Mouse (Mus musculus) testis, adult 2 months (tissue): ENCODE data around the gene Ndufa7. TPM values are rescaled to one million over a fixed set of nuclear protein-coding genes. Genes with fewer than 3 reads are reported as not detected.
"Not testable (repeated sequence)": the region's sequence is repeated elsewhere in the genome, so short reads cannot be mapped to it uniquely, and the experiment has no call there.

Experiments
- H3K27ac ChIP-seq: fragments of 200-500 bp; 2 replicates; pipeline ENCODE4 v1.5.1; 2012; ENCODE audit warnings: low read depth, low read length; ENCODE audit not compliant: control insufficient read depth, insufficient read depth
- H3K27me3 ChIP-seq: fragments of 200-500 bp; 2 replicates; pipeline ENCODE4 v1.6.1; 2012; ENCODE audit warnings: mild to moderate bottlenecking, low read length, moderate library complexity; ENCODE audit not compliant: control insufficient read depth, insufficient read depth
- H3K36me3 ChIP-seq: fragments of 200-500 bp; 2 replicates; pipeline ENCODE4 v1.6.1; 2012; ENCODE audit warnings: mild to moderate bottlenecking, low read length; ENCODE audit not compliant: control insufficient read depth, insufficient read depth
- H3K4me1 ChIP-seq: fragments of 200-500 bp; 2 replicates; pipeline ENCODE4 v1.6.1; 2012; ENCODE audit warnings: low read length; ENCODE audit not compliant: control insufficient read depth, insufficient read depth
- H3K4me3 ChIP-seq: fragments of 200-500 bp; 2 replicates; pipeline ENCODE4 v1.5.1; 2012; ENCODE audit warnings: low read depth, mild to moderate bottlenecking, low read length, moderate library complexity, mixed read lengths; ENCODE audit not compliant: control insufficient read depth
- CTCF ChIP-seq: fragments of 200-500 bp; IDR thresholded peaks from 2 replicates; pipeline ENCODE4 v1.5.1; 2012; ENCODE audit warnings: low read depth, mild to moderate bottlenecking, inconsistent platforms, low read length, moderate library complexity; ENCODE audit not compliant: control insufficient read depth, insufficient read depth, insufficient replicate concordance
- POLR2A ChIP-seq: fragments of 200-500 bp; IDR thresholded peaks from 2 replicates; pipeline ENCODE4 v1.6.1; 2012; ENCODE audit warnings: low read depth, mild to moderate bottlenecking, inconsistent platforms, low read length, moderate library complexity; ENCODE audit not compliant: control insufficient read depth
- polyA plus RNA-seq: library from polyadenylated mRNA; depleted of rRNA; stranded (reverse); fragments of >200 nt; gene quantifications from 2 replicates; pipeline ENCODE4 v1.2.3, GENCODE M21; 2012; rRNA removed

Ndufa7 gene
- polyA plus RNA-seq, 1 experiment = 601 TPM

DNA sequence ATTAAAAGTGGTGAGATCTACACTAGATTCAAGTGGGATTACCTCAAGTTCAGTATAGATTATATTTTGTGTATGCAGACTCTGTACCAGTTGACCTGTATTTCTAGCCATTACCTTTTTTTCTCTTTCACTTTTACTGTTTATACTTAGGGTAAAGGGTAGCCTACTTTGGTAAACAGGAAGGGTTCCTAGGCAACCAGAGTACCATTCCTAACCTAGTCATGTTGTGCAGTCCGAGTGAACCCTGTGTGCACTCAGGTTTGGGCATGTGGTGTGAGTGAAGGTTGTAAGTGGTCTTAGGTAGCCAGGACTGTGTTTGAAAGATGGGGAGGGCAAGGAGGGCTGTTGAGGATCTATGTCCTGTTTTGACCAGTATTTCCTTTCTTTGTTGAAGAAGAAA is 27.0 kb downstream of the Ndufa7 start:
- Histone ChIP-seq H3K27me3 (no peaks in the 10 kb centered on the region), H3K36me3 (peaks cover 2% of the 10 kb centered on the region), H3K27ac (no peak overlapping the region), H3K4me1 (no peaks in the 10 kb centered on the region), H3K4me3 (no peak overlapping the region)
- no peak for TF ChIP-seq POLR2A
- no peak for TF ChIP-seq CTCF

DNA sequence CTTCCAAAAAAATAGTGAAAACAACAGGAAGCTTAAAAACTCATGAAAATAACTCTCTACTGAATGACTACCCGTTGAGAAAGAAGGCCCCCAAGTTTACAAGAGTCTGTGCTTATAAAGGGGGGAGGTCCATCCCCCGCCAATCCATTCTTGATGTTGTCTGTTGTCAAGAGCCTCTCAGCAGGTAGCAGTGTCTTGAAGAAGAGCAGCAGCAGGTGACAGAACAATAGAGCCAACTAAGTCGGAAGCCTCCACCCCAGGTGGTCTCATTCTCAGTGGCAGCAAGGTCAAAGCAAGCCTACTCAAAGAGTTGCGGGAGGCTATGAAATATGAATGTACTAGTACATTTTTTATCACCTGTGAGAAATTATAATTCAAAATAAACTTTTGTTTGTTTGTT is 33.4 kb downstream of the Ndufa7 start:
- H3K4me3 ChIP-seq = no peak overlapping the region

DNA sequence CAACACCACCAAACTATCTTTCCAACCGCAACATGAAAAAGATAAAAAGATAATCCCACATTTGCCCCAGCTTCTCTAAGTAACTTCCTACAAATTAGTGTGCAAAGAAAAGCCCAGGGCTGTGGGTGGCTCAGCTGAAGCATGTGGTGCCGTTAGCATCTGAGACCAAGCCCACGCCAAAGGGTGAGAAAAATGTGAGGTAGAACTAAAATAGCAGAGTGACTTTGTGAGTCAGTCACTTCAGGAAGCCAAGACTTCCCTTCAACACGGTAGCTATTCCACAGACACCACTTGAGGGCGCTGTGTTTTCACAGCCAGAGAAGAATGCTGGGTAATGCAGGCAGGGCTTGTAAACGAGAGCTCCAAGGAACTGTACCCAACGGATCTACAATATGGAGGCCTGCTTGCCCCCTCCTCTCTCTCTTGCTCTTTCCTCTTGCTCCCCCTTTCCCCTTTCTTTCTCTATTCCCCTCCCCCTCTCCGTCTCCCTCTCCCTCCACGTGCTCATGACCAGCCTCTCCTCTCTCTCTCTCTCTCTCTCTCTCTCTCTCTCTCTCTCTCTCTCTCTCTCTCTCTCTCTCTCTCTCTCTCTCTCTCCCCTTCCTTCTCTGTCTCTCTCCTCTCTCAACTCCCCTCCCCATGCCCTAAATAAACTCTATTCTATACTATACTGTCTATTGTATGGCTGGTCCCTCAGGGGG is 41.1 kb downstream of the Ndufa7 start:
- no peak overlapping the region for H3K4me3 ChIP-seq
- no peak overlapping the region for H3K27ac ChIP-seq
- H3K27me3 ChIP-seq = no peaks in the 10 kb centered on the region
- H3K4me1 ChIP-seq = peaks cover 4% of the 10 kb centered on the region
- no peak for TF ChIP-seq POLR2A
- TF ChIP-seq CTCF = peak; percentile 41; the same call in 1 of the 2 replicates
- H3K36me3 ChIP-seq = no peaks in the 10 kb centered on the region

More for the DNA sequence above, 33.4 kb downstream of the Ndufa7 start:
- H3K4me1 ChIP-seq = no peaks in the 10 kb centered on the region
- H3K36me3 ChIP-seq = no peaks in the 10 kb centered on the region
- H3K27ac ChIP-seq = no peak overlapping the region
- no peak for TF ChIP-seq CTCF
- no peak for TF ChIP-seq POLR2A
- H3K27me3 ChIP-seq = no peaks in the 10 kb centered on the region

DNA sequence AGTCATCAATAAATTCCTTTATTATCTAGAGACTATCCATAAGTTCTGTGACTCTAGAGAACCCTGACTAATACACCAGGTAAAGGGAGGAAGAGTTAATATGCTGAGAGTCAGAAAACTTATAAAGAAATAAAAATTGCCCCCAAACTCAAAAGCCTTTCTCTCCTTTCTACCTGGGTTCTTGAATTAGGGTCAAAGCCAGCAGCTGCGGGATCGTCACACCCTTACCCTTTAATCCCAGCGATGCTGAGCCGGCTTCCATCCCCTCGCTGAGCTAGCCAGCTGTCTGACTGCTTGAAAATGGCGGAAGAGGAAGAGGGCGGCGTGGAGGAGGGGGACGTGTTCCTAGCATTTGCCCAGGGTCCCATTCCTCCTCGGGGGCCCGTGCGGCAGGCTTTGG is 49.2 kb downstream of the Ndufa7 start, which contains the start of gene Gm7029:
Gm7029 (plus strand) TSS at position 301 of the 400 bp plus-strand sequence.
- H3K36me3 ChIP-seq, H3K4me3 ChIP-seq, H3K27ac ChIP-seq, H3K27me3 ChIP-seq, H3K4me1 ChIP-seq: not testable (repeated sequence)

DNA sequence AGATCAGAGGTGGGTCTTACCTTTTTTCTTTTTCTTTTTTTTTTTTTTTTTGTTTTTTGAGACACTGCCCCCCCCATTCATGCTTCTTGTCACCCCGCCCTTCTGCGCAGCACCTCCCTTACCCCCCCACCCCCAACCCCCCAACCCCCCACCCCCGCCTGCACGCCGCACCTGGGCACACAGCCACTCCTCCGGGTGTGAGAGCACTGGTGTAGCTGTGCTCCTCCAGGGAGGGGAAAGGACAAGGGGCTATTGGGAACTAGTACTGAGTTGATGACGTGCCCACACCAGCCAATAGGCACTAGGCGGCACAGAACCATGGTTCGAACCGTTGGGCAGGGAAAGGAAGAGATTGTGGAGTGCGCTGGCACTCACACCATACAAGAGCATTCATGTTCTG is 50.0 kb downstream of the Ndufa7 start:
- H3K27ac ChIP-seq = no peak overlapping the region
- H3K27me3 ChIP-seq = no peaks in the 10 kb centered on the region
- no peak overlapping the region for H3K4me3 ChIP-seq
- no peaks in the 10 kb centered on the region for H3K36me3 ChIP-seq
- no peaks in the 10 kb centered on the region; the same call in 1 of the 2 replicates for H3K4me1 ChIP-seq
- TF ChIP-seq POLR2A (peak; percentile 35; the same call in 1 of the 2 replicates), CTCF (no peak)

DNA sequence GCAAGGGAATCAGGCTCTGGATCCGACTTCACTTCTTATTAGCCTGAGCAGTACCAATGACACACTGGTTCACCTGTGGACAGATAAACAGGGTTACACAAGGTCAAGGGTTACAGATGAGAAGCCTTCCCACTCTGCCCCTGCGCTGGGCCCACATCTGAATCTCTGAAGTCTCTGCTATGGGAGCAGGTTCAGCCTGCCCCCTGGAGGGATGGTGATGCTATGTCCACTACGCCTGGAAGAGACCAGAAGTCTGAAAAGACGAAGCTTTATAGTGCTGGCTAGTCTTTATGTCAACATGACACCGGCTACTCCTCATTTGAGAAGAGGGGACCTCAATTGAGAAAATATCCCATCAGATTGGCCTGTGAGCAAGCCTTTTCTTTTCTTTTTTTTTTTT is 51.4 kb downstream of the Ndufa7 start:
- H3K4me1 ChIP-seq, H3K4me3 ChIP-seq, H3K27me3 ChIP-seq, H3K27ac ChIP-seq, H3K36me3 ChIP-seq: not testable (repeated sequence)

DNA sequence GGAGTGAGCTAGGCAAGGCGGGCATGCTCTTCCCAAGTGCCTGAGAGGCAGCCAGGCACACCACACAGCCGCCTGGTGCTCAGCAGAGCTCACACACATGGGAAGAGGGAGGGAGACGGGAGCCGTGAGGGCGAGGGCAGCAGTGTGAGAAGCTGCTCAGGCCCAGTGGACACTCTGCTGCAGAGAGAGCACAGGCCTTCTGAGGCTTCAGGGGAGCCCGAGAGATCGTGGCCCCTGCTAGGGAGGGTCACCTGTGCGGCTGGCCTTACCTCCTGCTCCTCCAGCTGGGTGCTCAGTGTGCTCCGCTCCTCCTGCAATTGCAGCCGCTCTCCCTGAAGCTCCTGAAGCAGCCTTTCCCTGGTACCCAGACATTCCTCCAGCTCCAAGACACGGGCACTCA is 59.9 kb downstream of the Ndufa7 start:
- not testable (repeated sequence) for H3K4me1 ChIP-seq, H3K27me3 ChIP-seq, H3K36me3 ChIP-seq, H3K27ac ChIP-seq, H3K4me3 ChIP-seq

DNA sequence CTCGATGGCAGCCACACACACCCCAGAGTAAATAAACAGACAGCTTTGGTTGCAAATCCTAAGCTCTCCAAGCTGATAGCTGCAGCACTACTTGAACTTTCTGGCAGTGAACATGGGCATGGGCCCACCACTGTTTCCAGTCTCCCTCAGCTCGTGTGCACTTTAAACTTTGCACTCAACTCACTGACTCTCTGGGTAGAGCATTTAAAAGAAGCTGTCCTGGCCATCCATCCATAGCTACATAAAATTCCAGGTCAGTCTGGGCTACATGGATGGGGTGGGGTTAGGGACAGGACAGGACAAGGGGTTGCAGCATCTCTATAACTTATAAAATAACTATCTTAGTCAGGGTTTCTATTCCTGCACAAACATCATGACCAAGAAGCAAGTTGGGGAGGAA is 63.4 kb downstream of the Ndufa7 start:
- not testable (repeated sequence) for H3K27me3 ChIP-seq, H3K4me3 ChIP-seq

More for the DNA sequence above, 63.4 kb downstream of the Ndufa7 start:
- not testable (repeated sequence) for H3K36me3 ChIP-seq, H3K4me1 ChIP-seq, H3K27ac ChIP-seq

Other genes with a start within 250 kb of the Ndufa7 start
- 33.0 and 33.9 TPM in 2 replicates for gene Zfp414, start 195.5 kb upstream of the Ndufa7 start, polyA plus RNA-seq
- gene Pram1, start 186.5 kb upstream of the Ndufa7 start, polyA plus RNA-seq = 0.25 and 0.33 TPM in 2 replicates
- gene Hnrnpm, start 137.7 kb upstream of the Ndufa7 start, polyA plus RNA-seq = 75.6 and 92.2 TPM in 2 replicates
- 92.4 and 96.3 TPM in 2 replicates for gene March2, start 105.9 kb upstream of the Ndufa7 start, polyA plus RNA-seq
- 184 and 196 TPM in 2 replicates for gene Rab11b, start 64.0 kb upstream of the Ndufa7 start, polyA plus RNA-seq
- 3.3 and 4.3 TPM in 2 replicates for gene Angptl4, start 42.7 kb upstream of the Ndufa7 start, polyA plus RNA-seq
- gene Kank3, start 14.1 kb upstream of the Ndufa7 start, polyA plus RNA-seq = 146 and 156 TPM in 2 replicates
- 716 and 819 TPM in 2 replicates for gene Rps28, start within 50 bp of the Ndufa7 start, polyA plus RNA-seq
- gene Cd320, start 18.5 kb downstream of the Ndufa7 start, polyA plus RNA-seq = 264 and 291 TPM in 2 replicates
- not detected in 2 replicates for gene Gm7029, start 49.3 kb downstream of the Ndufa7 start, polyA plus RNA-seq
- 7.7 and 8.6 TPM in 2 replicates for gene Kifc1, start 66.1 kb downstream of the Ndufa7 start, polyA plus RNA-seq
- gene Platr17, start 80.6 kb downstream of the Ndufa7 start, polyA plus RNA-seq = not detected in 2 replicates
- gene Daxx, start 84.8 kb downstream of the Ndufa7 start, polyA plus RNA-seq = 157 and 183 TPM in 2 replicates
- gene Tapbp, start 91.3 kb downstream of the Ndufa7 start, polyA plus RNA-seq = 71.7 and 80.8 TPM in 2 replicates
- gene Zbtb22, start 91.3 kb downstream of the Ndufa7 start, polyA plus RNA-seq = 65.0 and 66.5 TPM in 2 replicates
- 83.4 and 93.0 TPM in 2 replicates for gene Rgl2, start 105.0 kb downstream of the Ndufa7 start, polyA plus RNA-seq
- 54.8 and 58.7 TPM in 2 replicates for gene Pfdn6, start 115.8 kb downstream of the Ndufa7 start, polyA plus RNA-seq
- gene Wdr46, start 116.1 kb downstream of the Ndufa7 start, polyA plus RNA-seq = 25.1 and 25.4 TPM in 2 replicates
- 9.1 and 10.4 TPM in 2 replicates for gene B3galt4, start 126.9 kb downstream of the Ndufa7 start, polyA plus RNA-seq
- 45.7 and 48.5 TPM in 2 replicates for gene Vps52, start 131.2 kb downstream of the Ndufa7 start, polyA plus RNA-seq
- 212 and 239 TPM in 2 replicates for gene Rps18, start 131.4 kb downstream of the Ndufa7 start, polyA plus RNA-seq
- gene H2-K1, start 175.8 kb downstream of the Ndufa7 start, polyA plus RNA-seq = 276 and 298 TPM in 2 replicates
- gene Ring1, start 200.1 kb downstream of the Ndufa7 start, polyA plus RNA-seq = 27.8 and 31.4 TPM in 2 replicates
- gene H2-Ke6, start 203.5 kb downstream of the Ndufa7 start, polyA plus RNA-seq = 24.5 and 25.0 TPM in 2 replicates
- gene Slc39a7, start 207.1 kb downstream of the Ndufa7 start, polyA plus RNA-seq = 33.4 and 36.3 TPM in 2 replicates
- 25.5 and 28.0 TPM in 2 replicates for gene Rxrb, start 207.2 kb downstream of the Ndufa7 start, polyA plus RNA-seq
- gene Col11a2, start 214.9 kb downstream of the Ndufa7 start, polyA plus RNA-seq = 2.4 and 2.8 TPM in 2 replicates